Mouse (Mus musculus) layer of hippocampus, adult 2 months (tissue): ENCODE measurements around the gene Zbtb1. TPM values are rescaled to one million over a fixed set of nuclear protein-coding genes. Genes with fewer than 3 reads are reported as not detected.

ENCODE experiments used
- DNase-seq, 2 experiments: peaks; one replicate each; pipeline ENCODE4 v3.0.0; 2022; ENCODE audit warnings: low spot score in 2 of 2
- H3K27ac ChIP-seq: fragments of 200-600 bp; 2 replicates; pipeline ENCODE4 v1.8.1; 2022
- H3K4me3 ChIP-seq: fragments of 200-600 bp; 2 replicates; pipeline ENCODE4 v1.8.1; 2022; ENCODE audit warnings: mild to moderate bottlenecking
- CTCF ChIP-seq: fragments of 200-600 bp; conservative IDR thresholded peaks from 2 replicates; pipeline ENCODE4 v1.8.1; 2022; ENCODE audit warnings: antibody characterized with exemption, mild to moderate bottlenecking, moderate library complexity
- long read RNA-seq, 2 experiments: library from polyadenylated mRNA; stranded (forward); transcript quantifications; one replicate each; pipeline ENCODE4 v2.0.0; 2021; ENCODE audit warnings: borderline mapping rate in 2 of 2
- total RNA-seq, 2 experiments: library from RNA; stranded (reverse); gene quantifications; 2 replicates each; pipeline ENCODE4 v1.2.3; 2021

The Zbtb1 gene
- total RNA-seq, result 1 to 10 TPM; 7.2 to 8.3 TPM
- long read RNA-seq, experiment 1, full-length matches to known transcripts, result 6 of 10 reads
- long read RNA-seq, experiment 1, partial matches to known transcripts, result 0 of 10 reads
- long read RNA-seq, experiment 1, other reads (novel, unspliced or antisense), result 4 of 10 reads
- long read RNA-seq, experiment 2, full-length matches to known transcripts, result 12 of 24 reads
- long read RNA-seq, experiment 2, partial matches to known transcripts, result 1 of 24 reads
- long read RNA-seq, experiment 2, other reads (novel, unspliced or antisense), result 11 of 24 reads

- 0 out of 2 replicates have a peak, but pooled peaks have one; percentile 29 for TF ChIP-seq CTCF
- DNase-seq, result peak; percentile 71 to 81
- Histone ChIP-seq H3K27ac (peak within 1 kb of the TSS; percentile 99), H3K4me3 (peak within 1 kb of the TSS; percentile 90)
Measured at GRCm38 (mm10) chr12:76369978-76370830, at the start of gene Zbtb1. Gene Zbtb1 (plus strand): TSS chr12:76370266.

- TF ChIP-seq CTCF, result no peak
- Histone ChIP-seq H3K27ac (peak within 1 kb of the TSS; percentile 92), H3K4me3 (peak within 1 kb of the TSS; percentile 76)
- peak; percentile 42 to 69 for DNase-seq
Measured at GRCm38 (mm10) chr12:76324679-76325431, 45.2 kb upstream of the Zbtb1 start, which contains the start of gene Akap5. Gene Akap5 (plus strand): TSS chr12:76324891.

- H3K27ac ChIP-seq, result peak overlapping the region; percentile 92
- no peak for DNase-seq
- peak overlapping the region; percentile 76 for H3K4me3 ChIP-seq
- no peak for TF ChIP-seq CTCF
Measured at GRCm38 (mm10) chr12:76326437-76327220, 43.4 kb upstream of the Zbtb1 start.

GRCm38 (mm10) chr12:76328567-76329354, 41.3 kb upstream of the Zbtb1 start:
- H3K27ac ChIP-seq, result no peak overlapping the region
- DNase-seq, result no peak
- H3K4me3 ChIP-seq, result no peak overlapping the region
- TF ChIP-seq CTCF, result no peak

- DNase-seq, result no peak
- TF ChIP-seq CTCF, result no peak
- Histone ChIP-seq H3K27ac (no peak overlapping the region), H3K4me3 (no peak overlapping the region)
Measured at GRCm38 (mm10) chr12:76333688-76334087, 36.4 kb upstream of the Zbtb1 start.

- DNase-seq, result no peak
- TF ChIP-seq CTCF, result no peak
- no peak overlapping the region for H3K27ac ChIP-seq
- H3K4me3 ChIP-seq, result no peak overlapping the region
Measured at GRCm38 (mm10) chr12:76335641-76336040, 34.4 kb upstream of the Zbtb1 start.

GRCm38 (mm10) chr12:76336111-76336965, 33.7 kb upstream of the Zbtb1 start:
- DNase-seq, result no peak
- no peak for TF ChIP-seq CTCF
- Histone ChIP-seq H3K27ac (no peak overlapping the region), H3K4me3 (no peak overlapping the region)

- H3K4me3 ChIP-seq, result no peak overlapping the region
- H3K27ac ChIP-seq, result no peak overlapping the region
- TF ChIP-seq CTCF, result peak; percentile 91
- peak; percentile 55 to 80 for DNase-seq
Measured at GRCm38 (mm10) chr12:76341080-76341479, 29.0 kb upstream of the Zbtb1 start.

GRCm38 (mm10) chr12:76345759-76346455, 24.2 kb upstream of the Zbtb1 start:
- Histone ChIP-seq H3K4me3 (no peak overlapping the region), H3K27ac (no peak overlapping the region)
- peak; percentile 45 for TF ChIP-seq CTCF
- no peak for DNase-seq

- no peak overlapping the region for H3K4me3 ChIP-seq
- no peak for DNase-seq
- TF ChIP-seq CTCF, result no peak
- no peak overlapping the region for H3K27ac ChIP-seq
Measured at GRCm38 (mm10) chr12:76349680-76350220, 20.3 kb upstream of the Zbtb1 start.
